Mouse (Mus musculus) CH12.LX (cell line): ENCODE measurements around the gene Ptprq. TPM values are rescaled to one million over a fixed set of nuclear protein-coding genes. Genes with fewer than 3 reads are reported as not detected.

Experiments
- DNase-seq: peaks from one replicate; pipeline ENCODE4 v3.0.0-alpha.2; 2013; ENCODE audit errors: extremely low read depth
- H3K27ac ChIP-seq: 2 replicates; pipeline ENCODE4 v1.5.1; 2012; ENCODE audit warnings: low read depth, mild to moderate bottlenecking, control low read depth, moderate library complexity; ENCODE audit not compliant: insufficient read depth
- H3K27me3 ChIP-seq: replicated peaks from 2 replicates; pipeline ENCODE3; 2012; ENCODE audit warnings: inconsistent platforms
- H3K36me3 ChIP-seq, 2 experiments: replicated peaks in 1 of 2; 2 replicates each; pipeline versions ENCODE3 to v1.6.1; 2012; ENCODE audit warnings: inconsistent platforms in 1 of 2, low read length in 1 of 2, mild to moderate bottlenecking in 1 of 2, mixed read lengths in 1 of 2, moderate library complexity in 1 of 2; ENCODE audit not compliant: control insufficient read depth in 1 of 2, insufficient read depth in 1 of 2
- H3K4me1 ChIP-seq, 2 experiments: 2 replicates each; pipeline ENCODE4 v1.6.1; 2012; ENCODE audit warnings: inconsistent platforms in 1 of 2, moderate library complexity in 1 of 2; ENCODE audit not compliant: insufficient read depth in 2 of 2, control insufficient read depth in 1 of 2
- H3K4me2 ChIP-seq: 2 replicates; pipeline ENCODE4 v1.6.1; 2012; ENCODE audit warnings: low read depth, mild to moderate bottlenecking, control low read depth; ENCODE audit not compliant: poor library complexity, insufficient read depth, severe bottlenecking
- H3K4me3 ChIP-seq, 3 experiments: fragments of 150-350 bp in 1 of 3; sonication (generic) in 1 of 3; replicated peaks in 1 of 3; 2 replicates each; pipeline versions ENCODE3 to v1.5.1; 2011 to 2012; ENCODE audit warnings: low read depth in 2 of 3, low read length in 2 of 3, mild to moderate bottlenecking in 2 of 3, moderate library complexity in 2 of 3, control low read depth in 1 of 3, improper control_type of control experiment in 1 of 3, inconsistent platforms in 1 of 3, mixed read lengths in 1 of 3; ENCODE audit not compliant: poor library complexity in 1 of 3
- H3K79me2 ChIP-seq: replicated peaks from 2 replicates; pipeline ENCODE4 v1.6.1; 2012; ENCODE audit warnings: mild to moderate bottlenecking, moderate library complexity; ENCODE audit not compliant: control insufficient read depth, poor library complexity, insufficient read depth, severe bottlenecking; ENCODE audit errors: extremely low read depth
- H3K9ac ChIP-seq: 2 replicates; pipeline ENCODE4 v1.6.1; 2012; ENCODE audit warnings: low read depth, mild to moderate bottlenecking, control low read depth, moderate library complexity; ENCODE audit not compliant: insufficient read depth
- H3K9me3 ChIP-seq: replicated peaks from 2 replicates; pipeline ENCODE3; 2012; ENCODE audit warnings: low read length, inconsistent platforms, mixed read lengths
- BHLHE40 ChIP-seq: IDR thresholded peaks from 2 replicates; pipeline ENCODE4 v1.6.1; 2011; ENCODE audit warnings: mild to moderate bottlenecking, low read depth, low read length, improper control_type of control experiment
- CHD2 ChIP-seq: IDR thresholded peaks from 2 replicates; pipeline ENCODE4 v1.6.1; 2011; ENCODE audit warnings: low read length, improper control_type of control experiment
- CTCF ChIP-seq, 2 experiments: IDR thresholded peaks in 1 of 2; conservative IDR thresholded peaks in 1 of 2; 2 replicates each; pipeline ENCODE4 v1.5.1; 2011 to 2012; ENCODE audit warnings: low read depth in 2 of 2, low read length in 2 of 2, improper control_type of control experiment in 1 of 2, inconsistent platforms in 1 of 2, mild to moderate bottlenecking in 1 of 2, moderate library complexity in 1 of 2
- ELF1 ChIP-seq: IDR thresholded peaks from 2 replicates; pipeline ENCODE4 v1.6.1; 2014; ENCODE audit warnings: low read depth, mild to moderate bottlenecking, inconsistent platforms, low read length, improper control_type of control experiment
- ETS1 ChIP-seq: conservative IDR thresholded peaks from 2 replicates; pipeline ENCODE4 v1.6.1; 2012; ENCODE audit warnings: low read depth, mild to moderate bottlenecking, inconsistent platforms, low read length, improper control_type of control experiment, moderate library complexity
- GABPA ChIP-seq: IDR thresholded peaks from 2 replicates; pipeline ENCODE4 v1.6.1; 2012; ENCODE audit warnings: low read depth, low read length, improper control_type of control experiment, inconsistent platforms; ENCODE audit not compliant: insufficient replicate concordance
- KAT2A ChIP-seq: IDR thresholded peaks from 2 replicates; pipeline ENCODE4 v1.6.1; 2012; ENCODE audit warnings: low read length, improper control_type of control experiment, inconsistent platforms; ENCODE audit not compliant: insufficient replicate concordance
- MAFK ChIP-seq: IDR thresholded peaks from 2 replicates; pipeline ENCODE4 v1.6.1; 2011; ENCODE audit warnings: low read length, improper control_type of control experiment; ENCODE audit not compliant: insufficient replicate concordance
- MAX ChIP-seq: IDR thresholded peaks from 2 replicates; pipeline ENCODE4 v1.6.1; 2011; ENCODE audit warnings: low read length, improper control_type of control experiment
- MAZ ChIP-seq: IDR thresholded peaks from 2 replicates; pipeline ENCODE4 v1.6.1; 2012; ENCODE audit warnings: low read depth, mild to moderate bottlenecking, inconsistent platforms, low read length, improper control_type of control experiment, moderate library complexity
- MEF2A ChIP-seq: IDR thresholded peaks from 2 replicates; pipeline ENCODE4 v1.6.1; 2014; ENCODE audit warnings: low read depth, mild to moderate bottlenecking, inconsistent platforms, low read length, improper control_type of control experiment, borderline replicate concordance
- NRF1 ChIP-seq: IDR thresholded peaks from 2 replicates; pipeline ENCODE4 v1.6.1; 2014; ENCODE audit warnings: low read depth, mild to moderate bottlenecking, inconsistent platforms, low read length, improper control_type of control experiment, moderate library complexity
- PAX5 ChIP-seq: IDR thresholded peaks from 2 replicates; pipeline ENCODE4 v1.6.1; 2012; ENCODE audit warnings: low read length, inconsistent platforms, mixed read lengths
- POLR2AphosphoS2 ChIP-seq: IDR thresholded peaks from 2 replicates; pipeline ENCODE4 v1.6.1; 2011; ENCODE audit warnings: low read depth, low read length, improper control_type of control experiment
- RCOR1 ChIP-seq: conservative IDR thresholded peaks from 2 replicates; pipeline ENCODE4 v1.6.1; 2012; ENCODE audit warnings: low read depth, mild to moderate bottlenecking, inconsistent platforms, low read length, improper control_type of control experiment
- SIN3A ChIP-seq: IDR thresholded peaks from 2 replicates; pipeline ENCODE4 v1.6.1; 2012; ENCODE audit warnings: low read length, improper control_type of control experiment, inconsistent platforms
- TCF12 ChIP-seq: IDR thresholded peaks from 2 replicates; pipeline ENCODE4 v1.6.1; 2014; ENCODE audit warnings: low read depth, mild to moderate bottlenecking, inconsistent platforms, low read length, improper control_type of control experiment
- ZC3H11A ChIP-seq: IDR thresholded peaks from 2 replicates; pipeline ENCODE4 v1.6.1; 2012; ENCODE audit warnings: low read depth, mild to moderate bottlenecking, inconsistent platforms, low read length, improper control_type of control experiment
- ZKSCAN1 ChIP-seq: IDR thresholded peaks from 2 replicates; pipeline ENCODE4 v1.6.1; 2012; ENCODE audit warnings: low read depth, inconsistent platforms, low read length, improper control_type of control experiment, borderline replicate concordance
- ZMIZ1 ChIP-seq: IDR thresholded peaks from 2 replicates; pipeline ENCODE4 v1.6.1; 2012; ENCODE audit warnings: low read depth, mild to moderate bottlenecking, inconsistent platforms, low read length, improper control_type of control experiment
- ZNF384 ChIP-seq: IDR thresholded peaks from 2 replicates; pipeline ENCODE4 v1.6.1; 2012; ENCODE audit warnings: low read depth, low read length, improper control_type of control experiment, inconsistent platforms
- dilution Hi-C: fragments of 300-500 bp; cut with MboI; formaldehyde crosslinking; loops from 2 replicates; pipeline ENCODE4 v1.14.3; 2020; ENCODE audit warnings: low sequenced_read_pairs; ENCODE audit not compliant: extremely low pct_unique_long_range_greater_than_20kb, extremely low pct_ligation_motif_present
- in situ Hi-C: fragments of 300-500 bp; cut with MboI; formaldehyde crosslinking; loops from 3 replicates; pipeline ENCODE4 v1.14.3; 2019; ENCODE audit warnings: low sequenced_read_pairs, low pct_ligation_motif_present, low pct_unique_long_range_greater_than_20kb, mixed read lengths
- polyA plus RNA-seq: library from polyadenylated mRNA; unstranded; fragments of >175 nt; gene quantifications from 2 replicates; pipeline ENCODE4 v1.2.1, GENCODE M21; 2012; ENCODE audit warnings: low read depth; ENCODE audit not compliant: insufficient read length
- total RNA-seq, 2 experiments: library from RNA; depleted of rRNA; stranded (reverse); fragments of 300-350 nt in 1 of 2; fragments of >200 nt in 1 of 2; gene quantifications; 2 replicates each; pipeline ENCODE4 v1.2.3; 2012 to 2014

Gene Ptprq
- total and polyA plus RNA-seq, 3 experiments = not detected

GRCm38 (mm10) chr10:107514735-107515134, 205.1 kb downstream of the Ptprq start:
- no peak for DNase-seq
- H3K27ac ChIP-seq = no peak overlapping the region
- in situ Hi-C loops = no loop called here
- H3K9me3 ChIP-seq = peaks cover 20% of the 10 kb centered on the region
- H3K4me2 ChIP-seq = no peak overlapping the region
- no peak for TF ChIP-seq ELF1
- no peak for TF ChIP-seq BHLHE40
- TF ChIP-seq MAZ = no peak
- TF ChIP-seq TCF12 = no peak
- TF ChIP-seq ZNF384 = no peak
- no peak for TF ChIP-seq ZC3H11A
- no peak for TF ChIP-seq GABPA
- TF ChIP-seq NRF1 = no peak
- no peak for TF ChIP-seq PAX5
- TF ChIP-seq MAFK = no peak
- no peak for TF ChIP-seq SIN3A
- no peak for TF ChIP-seq POLR2AphosphoS2
- TF ChIP-seq MAX = no peak
- no peak for TF ChIP-seq MEF2A
- TF ChIP-seq KAT2A = no peak
- H3K4me3 ChIP-seq = no peak overlapping the region
- H3K4me1 ChIP-seq = no peaks in the 10 kb centered on the region
- H3K79me2 ChIP-seq = no peaks in the 10 kb centered on the region
- no peaks in the 10 kb centered on the region for H3K27me3 ChIP-seq
- H3K36me3 ChIP-seq = no peaks in the 10 kb centered on the region
- H3K9ac ChIP-seq = no peak overlapping the region
- dilution Hi-C loops = no loop called here

- in situ Hi-C loops (no loop called here), dilution Hi-C loops (no loop called here)
- H3K36me3 ChIP-seq = no peaks in the 10 kb centered on the region
These were observed 213.5 kb downstream of the Ptprq start for GRCm38 (mm10) chr10:107506397-107506796.

GRCm38 (mm10) chr10:107503430-107503829, 216.4 kb downstream of the Ptprq start:
- Histone ChIP-seq H3K4me3 (no peak overlapping the region), H3K9me3 (peaks cover 24% of the 10 kb centered on the region), H3K4me1 (no peaks in the 10 kb centered on the region), H3K4me2 (no peak overlapping the region), H3K79me2 (no peaks in the 10 kb centered on the region), H3K9ac (no peak overlapping the region), H3K36me3 (no peaks in the 10 kb centered on the region), H3K27me3 (no peaks in the 10 kb centered on the region), H3K27ac (no peak overlapping the region)
- no peak for DNase-seq
- no peak for TF ChIP-seq MAZ
- no peak for TF ChIP-seq MAFK
- no peak for TF ChIP-seq ETS1
- TF ChIP-seq NRF1 = no peak
- no peak for TF ChIP-seq RCOR1
- no peak for TF ChIP-seq ZKSCAN1
- no peak for TF ChIP-seq CTCF (conservative IDR thresholded peaks at IDR 0.05 in 1 of 2, IDR thresholded peaks at IDR 0.05 in 1 of 2; ENCODE audit: low read depth in 2 of 2, low read length in 2 of 2)
- TF ChIP-seq ZMIZ1 = no peak
- no peak for TF ChIP-seq GABPA
- dilution Hi-C loops = no loop called here
- in situ Hi-C loops = no loop called here

More at GRCm38 (mm10) chr10:107506397-107506796, 213.5 kb downstream of the Ptprq start:
- TF ChIP-seq CHD2 (no peak), BHLHE40 (no peak)
- no peaks in the 10 kb centered on the region for H3K79me2 ChIP-seq
- peaks cover 19% of the 10 kb centered on the region for H3K9me3 ChIP-seq
- H3K27ac ChIP-seq = no peak overlapping the region
- no peak overlapping the region for H3K4me2 ChIP-seq
- no peak overlapping the region for H3K9ac ChIP-seq
- H3K27me3 ChIP-seq = no peaks in the 10 kb centered on the region
- DNase-seq = no peak
- H3K4me3 ChIP-seq = no peak overlapping the region
- no peaks in the 10 kb centered on the region for H3K4me1 ChIP-seq
